Mouse (Mus musculus): ENCODE data around the gene Itga6.

The Itga6 gene

DNA sequence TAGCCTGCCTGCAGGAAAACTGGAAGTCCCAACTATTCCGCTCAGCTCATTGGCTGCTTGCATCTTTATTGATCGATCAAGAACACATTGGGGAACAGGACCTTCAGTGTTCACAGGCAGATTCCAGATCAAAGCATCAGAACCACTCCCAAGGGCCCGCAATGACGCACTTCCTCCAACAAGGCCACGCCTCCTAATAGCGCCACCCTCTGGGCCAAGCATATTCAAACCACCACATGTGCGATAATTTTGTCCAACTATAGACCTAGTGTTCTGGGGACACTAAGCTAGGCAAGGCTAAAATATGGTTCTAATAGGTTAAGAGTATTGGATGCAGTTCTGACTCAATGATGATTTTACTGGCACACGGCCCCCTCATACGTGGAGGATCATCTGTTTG lies 15.7 kb downstream of the Itga6 start:
- DNase-seq (ENCODE audit: low spot score in 2 of 2): no peak

DNA sequence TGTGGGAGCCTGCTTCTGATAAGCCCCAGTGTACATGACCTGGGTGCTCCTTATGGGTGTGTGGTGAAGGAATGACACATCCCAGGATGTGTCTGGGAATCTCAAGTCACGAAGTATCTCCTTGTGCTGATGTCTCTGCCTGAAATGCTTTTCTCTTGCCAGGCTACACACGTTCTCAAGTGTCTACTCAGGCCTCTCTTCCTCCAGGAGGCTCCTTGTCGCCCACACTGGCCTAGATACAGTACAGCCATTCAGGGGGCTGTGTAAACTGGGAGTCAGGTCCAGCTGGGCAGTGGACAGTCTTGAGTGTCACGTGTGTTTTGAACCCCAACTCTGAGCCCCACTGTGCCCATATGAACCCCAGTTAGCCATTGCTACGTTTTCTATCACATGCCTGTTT lies 19.1 kb downstream of the Itga6 start:
- no peak for DNase-seq (ENCODE audit: low spot score in 2 of 2)

DNA sequence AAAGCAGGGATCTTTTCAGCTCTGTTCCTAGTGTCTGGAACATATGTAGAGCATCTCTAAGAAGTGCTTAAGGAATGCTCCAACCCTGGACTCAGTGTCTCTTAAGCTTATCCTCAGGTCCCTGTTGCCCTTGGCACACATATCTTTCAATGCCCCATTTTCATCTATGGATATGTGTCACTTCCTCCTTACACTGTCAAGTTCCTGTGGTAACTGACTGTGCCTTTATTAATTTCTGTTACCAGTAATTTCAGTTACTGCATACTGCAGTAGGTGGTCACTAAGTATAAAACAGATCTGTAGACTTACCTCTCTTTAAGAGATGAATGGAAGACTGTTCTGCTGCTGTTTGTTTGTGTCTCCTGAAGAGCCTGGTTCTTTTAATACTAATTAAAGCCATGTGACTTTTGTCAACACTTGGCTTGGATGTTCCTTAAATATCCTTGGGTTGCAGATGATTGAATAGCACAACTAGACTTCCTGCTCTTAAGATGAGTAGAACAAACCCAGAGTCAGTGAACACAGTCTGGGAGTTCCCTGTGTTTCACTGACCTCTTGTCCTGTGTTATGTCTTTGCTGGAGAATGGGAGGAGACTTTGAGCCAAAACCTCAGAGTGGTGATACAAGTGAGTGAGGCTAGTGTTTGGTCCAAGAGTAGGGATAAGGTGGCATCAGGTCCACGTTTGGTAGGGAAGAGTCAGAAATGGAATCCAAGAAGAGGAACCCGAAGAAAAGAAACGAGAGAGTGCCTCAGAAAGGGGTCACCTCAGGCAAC lies 19.7 kb downstream of the Itga6 start:
- no peak for DNase-seq (ENCODE audit: low spot score in 2 of 2)

DNA sequence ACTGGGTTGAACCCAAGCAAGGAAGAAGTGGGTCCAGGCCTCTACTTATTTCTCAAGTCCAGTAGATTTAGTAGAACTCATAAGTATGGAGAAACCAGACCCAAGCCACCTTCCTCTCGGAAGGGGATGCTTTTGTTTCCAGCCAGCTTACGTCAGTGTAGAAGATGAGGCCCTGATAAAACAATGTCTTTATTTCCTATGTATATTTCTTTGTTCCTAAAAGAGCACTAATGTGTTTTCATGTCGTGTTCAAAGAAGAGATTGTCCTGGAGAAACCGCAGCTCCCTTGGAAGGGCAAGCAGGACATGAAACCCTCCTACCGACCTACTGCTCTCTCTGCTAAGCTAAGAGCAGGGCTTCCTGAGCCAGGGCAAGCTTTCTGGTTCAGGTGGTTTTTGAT lies 20.6 kb downstream of the Itga6 start:
- no peak for DNase-seq (ENCODE audit: low spot score in 2 of 2)

DNA sequence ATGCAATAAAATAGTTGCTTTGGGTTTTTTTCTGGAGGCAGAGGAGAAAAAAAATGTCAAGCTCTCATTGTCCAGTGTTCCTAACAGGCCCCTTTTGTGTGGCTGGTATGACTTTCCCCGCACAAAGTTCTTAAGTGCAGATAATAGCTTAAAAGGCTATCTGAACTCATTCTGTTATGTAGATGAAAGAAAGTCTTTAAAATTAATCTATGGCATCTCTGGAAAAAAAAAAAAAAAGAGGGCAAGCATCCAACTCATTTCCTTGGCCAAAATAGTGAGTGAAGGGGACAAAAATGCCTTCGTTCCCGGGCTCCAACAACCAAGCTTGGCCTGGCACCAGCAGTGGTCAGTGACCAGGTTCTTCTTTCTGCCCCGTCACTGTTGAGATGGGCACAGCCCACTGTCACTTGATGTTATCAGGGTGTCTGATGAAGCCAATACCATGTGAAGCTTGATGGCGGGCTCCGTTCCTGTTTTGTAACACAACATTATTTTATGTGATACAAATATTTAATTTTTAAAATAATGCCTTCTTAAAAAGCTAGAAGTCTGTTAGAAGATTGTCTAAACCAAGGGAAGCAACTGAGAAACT lies 21.7 kb downstream of the Itga6 start:
- DNase-seq (ENCODE audit: low spot score in 2 of 2): no peak

DNA sequence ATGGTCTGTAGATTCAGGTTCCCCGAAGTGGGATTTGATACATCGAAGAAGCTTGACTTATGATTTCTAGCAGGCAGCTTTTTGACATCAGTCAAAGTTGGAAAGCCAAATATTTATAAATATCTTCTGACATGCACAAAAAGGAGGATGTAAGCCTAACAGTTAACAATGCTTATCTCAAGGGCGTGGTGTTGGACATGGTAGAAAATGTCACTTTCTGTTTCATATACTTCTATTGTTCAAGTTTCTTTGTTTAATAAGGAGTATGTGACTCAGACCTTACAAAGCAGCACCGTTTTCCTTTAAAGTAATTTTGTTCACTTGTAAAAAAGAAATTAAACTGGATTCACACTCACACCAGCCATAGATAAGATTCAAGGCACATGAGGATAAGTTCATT lies 26.3 kb downstream of the Itga6 start:
- DNase-seq (ENCODE audit: low spot score in 2 of 2): no peak

DNA sequence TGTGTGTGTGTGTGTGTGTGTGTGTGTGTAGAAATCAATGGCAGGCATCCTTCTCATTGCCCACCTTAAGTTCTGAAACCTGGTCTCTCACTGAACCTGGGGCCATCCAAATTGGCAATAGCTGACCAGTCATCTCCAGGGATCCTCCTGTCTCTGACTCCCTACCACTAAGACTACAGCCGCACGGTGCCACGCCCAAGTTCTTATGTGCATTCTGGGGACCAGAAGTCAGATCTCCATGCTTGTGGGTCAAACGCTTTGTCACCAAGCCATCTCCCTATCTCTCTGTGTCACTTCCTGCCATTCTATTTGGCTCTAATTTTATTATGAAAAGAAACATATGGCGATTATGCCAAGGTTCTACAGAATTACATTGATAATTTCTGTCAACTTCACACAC lies 28.3 kb downstream of the Itga6 start:
- no peak for DNase-seq (ENCODE audit: low spot score in 2 of 2)

DNA sequence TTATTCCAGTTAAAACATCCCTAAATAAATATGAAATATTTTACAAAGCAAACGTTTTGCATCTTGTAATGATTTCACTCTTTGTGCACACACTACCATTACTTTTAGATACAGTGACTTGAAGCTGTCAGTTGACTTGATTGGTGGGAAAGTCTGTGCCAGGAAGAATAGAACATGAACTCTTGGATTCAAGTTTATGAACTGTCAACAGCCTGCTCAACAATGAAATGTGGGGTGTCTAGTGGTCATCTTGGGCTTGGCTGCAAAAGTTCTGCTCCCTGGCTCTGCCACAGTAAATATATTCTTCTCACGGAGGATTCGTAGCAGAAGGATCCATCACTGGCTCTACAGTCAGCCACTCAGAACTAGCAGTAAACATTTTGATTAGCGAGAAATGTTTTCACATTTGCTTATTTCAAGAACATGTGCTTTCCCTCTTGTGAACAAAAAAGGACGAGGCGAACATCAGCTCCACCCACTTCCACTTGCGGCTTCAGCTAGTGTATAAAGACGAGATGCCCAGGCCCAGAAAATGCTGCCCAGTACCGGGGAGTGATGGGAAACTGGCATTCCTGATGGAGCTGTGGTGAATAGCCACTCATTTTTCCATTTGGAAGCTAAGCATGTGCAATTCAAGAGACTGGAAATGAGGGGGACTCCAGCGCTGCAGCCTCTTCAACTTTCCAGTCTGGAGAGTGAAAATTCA lies 29.0 kb downstream of the Itga6 start:
- no peak for DNase-seq (ENCODE audit: low spot score in 2 of 2)

DNA sequence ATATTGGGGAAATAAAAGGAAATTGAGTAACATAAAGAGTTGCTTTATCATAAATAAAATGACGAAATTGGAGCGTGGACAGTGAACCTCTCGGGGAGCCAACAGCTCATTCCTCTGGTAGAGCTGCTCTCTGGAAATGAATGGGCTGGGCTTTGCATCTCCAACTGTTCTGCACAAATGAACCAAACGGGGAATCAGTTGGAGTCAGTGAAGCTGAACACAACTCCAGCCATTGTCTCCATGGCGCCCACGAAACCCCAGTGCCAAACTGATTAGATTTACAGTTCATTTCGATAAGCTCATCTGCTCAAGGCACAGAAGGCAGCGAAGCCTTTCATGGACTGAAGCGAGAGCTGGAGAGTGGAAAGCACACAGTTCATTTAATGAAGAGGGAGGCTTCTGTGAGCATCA lies 29.8 kb downstream of the Itga6 start:
- no peak for DNase-seq (ENCODE audit: low spot score in 2 of 2)

DNA sequence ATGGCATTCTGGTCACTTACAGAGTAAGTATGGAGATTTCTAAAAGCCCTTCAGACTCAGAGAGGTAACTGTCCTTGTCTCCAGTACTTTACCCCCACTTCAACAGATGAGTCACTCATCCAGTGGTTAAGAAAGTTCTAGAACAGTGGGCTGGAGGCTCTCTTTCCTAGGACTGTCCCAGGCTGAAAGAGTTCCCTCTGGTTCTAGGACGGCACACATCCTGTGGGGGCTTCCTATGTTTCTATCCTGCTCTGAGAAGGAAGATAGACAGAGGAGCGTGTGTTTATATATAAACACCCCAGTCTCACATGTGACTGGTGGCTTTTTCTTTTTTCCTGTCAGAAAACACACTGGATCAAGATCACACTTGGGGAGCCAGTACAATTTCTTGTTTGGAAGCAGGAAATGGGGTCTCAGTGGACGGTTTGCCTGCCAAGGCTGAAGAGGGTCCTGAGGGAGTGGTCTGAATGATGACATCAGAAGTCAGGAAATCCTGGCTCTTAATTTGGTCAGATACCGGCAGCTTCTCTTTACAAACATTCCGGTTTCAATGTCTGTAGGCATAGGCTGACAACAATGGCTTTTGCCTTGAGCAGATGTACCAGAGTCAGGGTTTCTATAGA lies 34.0 kb downstream of the Itga6 start:
- no peak for DNase-seq (ENCODE audit: low spot score in 2 of 2)

DNA sequence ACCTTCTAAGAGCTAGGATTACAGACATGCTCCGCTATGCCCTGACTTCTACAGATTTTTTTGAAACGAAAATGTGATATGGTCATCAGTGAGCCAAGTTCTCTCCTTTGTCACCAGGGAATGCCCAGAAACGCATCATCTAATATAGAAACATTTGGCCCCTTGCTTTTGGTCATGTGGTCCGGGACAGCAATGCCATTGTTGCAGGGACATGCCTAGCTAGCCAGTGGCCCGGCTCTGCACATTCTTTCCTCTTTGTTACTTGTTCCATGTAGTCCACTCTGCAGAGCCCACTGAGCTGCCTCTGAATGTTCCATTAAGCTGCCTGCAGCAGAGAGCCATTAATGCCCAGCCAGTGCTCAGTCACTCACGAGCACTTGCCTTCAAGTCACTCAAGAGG lies 34.6 kb downstream of the Itga6 start:
- DNase-seq (ENCODE audit: low spot score in 2 of 2): no peak

DNA sequence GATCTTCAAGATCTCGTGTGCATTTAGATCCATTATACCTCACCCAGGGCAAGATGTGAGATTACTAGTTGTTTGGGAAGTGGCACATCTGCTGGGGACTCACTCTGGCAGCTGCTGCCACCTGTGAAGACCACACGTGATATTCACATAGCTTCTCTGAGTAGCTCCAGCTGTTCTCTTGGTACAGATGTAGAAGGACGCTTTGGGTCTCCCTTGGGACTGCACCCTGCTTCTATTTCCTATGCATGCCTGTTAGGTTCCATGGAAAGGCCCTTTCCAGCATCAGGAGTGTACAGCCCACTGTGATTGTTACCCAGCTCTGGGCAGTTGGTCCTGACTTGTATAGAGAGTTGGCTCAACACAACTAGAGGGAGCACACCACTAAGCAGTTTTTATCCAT lies 39.8 kb downstream of the Itga6 start:
- DNase-seq (ENCODE audit: low spot score in 2 of 2): no peak

DNA sequence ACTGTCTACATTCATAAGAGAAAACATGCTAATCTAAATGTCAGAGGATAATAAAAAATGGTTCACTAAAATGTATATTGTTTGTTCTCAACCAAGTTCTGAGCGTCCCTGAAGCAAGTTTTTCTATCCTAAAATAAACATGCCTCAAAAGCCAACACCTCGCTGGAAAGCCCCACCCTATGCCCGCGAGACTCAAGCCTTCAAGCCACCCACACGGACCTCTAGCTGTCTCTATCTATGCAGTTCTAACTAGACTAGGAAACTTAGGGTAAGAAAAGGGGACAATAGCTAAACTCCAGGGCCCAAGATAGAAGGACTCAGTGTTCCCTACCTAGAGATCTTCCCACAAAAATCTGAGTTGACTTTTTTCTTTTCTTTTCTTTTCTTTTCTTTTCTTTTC lies 40.6 kb downstream of the Itga6 start:
- no peak for DNase-seq (ENCODE audit: low spot score in 2 of 2)

DNA sequence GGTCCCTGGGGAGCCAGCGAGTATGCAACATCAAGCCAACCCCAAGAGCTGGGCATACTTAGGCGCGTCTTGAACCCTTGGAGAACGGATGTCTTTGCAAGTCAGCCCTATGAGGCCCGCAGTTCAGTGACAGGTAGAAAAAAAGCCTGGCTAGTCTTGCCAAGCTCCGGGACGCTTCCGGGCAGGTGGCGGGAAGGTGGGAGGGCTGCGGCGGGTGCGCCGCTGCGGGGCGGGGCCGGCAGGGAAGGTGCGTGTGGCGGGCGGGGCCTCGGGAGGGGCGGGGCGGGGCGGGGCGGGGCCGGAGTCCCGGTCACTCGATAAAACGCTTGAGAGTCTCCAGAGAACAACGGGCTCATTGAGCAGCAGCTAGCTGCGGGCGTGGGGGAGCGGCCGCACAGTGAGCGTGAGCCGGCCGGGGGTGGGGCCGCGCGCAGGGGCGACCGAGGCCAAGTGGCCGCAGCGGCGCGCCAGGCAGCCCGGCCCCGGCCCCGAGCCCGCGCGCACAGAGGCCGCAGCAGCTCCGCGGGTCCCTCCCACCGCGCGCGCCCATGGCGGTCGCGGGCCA lies 41.3 kb downstream of the Itga6 start:
- peak; percentile 14 to 15 for DNase-seq (ENCODE audit: low spot score in 2 of 2)

DNA sequence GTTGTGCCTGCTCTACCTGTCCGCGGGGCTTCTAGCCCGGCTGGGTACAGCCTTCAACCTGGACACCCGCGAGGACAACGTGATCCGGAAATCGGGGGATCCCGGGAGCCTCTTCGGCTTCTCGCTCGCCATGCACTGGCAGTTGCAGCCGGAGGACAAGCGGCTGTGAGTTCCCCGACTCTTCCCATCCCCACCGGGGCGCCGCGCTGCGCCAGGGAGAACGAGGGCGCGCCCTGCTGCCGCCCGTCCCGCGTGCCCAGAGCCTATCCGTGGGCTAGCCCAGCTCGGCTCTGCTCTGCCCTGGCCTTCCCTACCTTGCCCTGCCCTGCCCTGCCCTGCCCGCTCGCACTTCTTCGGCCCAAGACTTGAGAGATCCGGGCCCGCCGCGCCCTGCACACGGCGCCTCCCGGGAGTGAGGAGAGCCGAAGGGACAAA lies 41.8 kb downstream of the Itga6 start:
- DNase-seq (ENCODE audit: low spot score in 2 of 2): peak; percentile 11 to 46

DNA sequence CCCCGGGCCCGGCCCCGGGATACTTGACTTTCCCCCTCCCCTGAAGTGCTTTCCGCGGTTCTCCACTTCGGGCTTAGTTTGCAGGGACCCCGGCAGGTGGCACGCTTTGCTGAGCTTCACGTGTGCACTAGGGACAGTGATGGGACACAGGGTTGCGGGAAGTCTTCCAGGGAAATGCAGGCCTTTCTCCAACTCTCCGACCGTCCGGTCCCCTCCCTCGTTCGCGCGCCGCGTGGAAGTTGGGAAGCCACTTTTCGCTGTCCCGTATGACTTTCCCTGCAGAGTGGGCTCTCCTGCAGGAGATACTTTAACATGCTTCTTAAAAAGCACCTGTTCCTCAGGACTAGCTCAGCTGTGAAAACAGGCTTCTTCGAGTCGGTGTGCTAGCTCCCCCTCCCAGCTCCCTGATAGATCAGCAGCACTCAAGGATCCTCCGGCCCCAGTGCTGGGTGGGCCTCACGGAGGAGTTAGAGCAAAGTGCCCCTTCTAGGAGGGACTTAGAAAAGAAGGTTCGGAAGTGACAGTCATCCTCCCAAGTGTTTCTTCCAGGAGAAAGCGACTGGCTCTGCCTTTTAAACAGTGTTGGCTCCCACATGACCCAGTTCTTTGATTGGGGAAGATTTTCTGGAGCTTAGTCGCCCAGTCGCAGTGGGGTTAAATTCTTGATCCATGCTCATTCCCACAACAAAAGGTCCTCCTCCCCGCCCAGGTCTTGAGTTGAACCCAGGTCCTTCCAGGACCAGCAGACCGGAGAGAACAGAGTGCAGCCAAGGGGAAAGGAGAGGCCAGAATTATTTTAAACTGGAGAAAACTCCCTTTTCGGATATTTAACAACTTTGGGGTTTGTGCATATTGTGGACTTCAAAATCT lies 42.4 kb downstream of the Itga6 start:
- peak in 1 of 2 experiments; percentile 21 for DNase-seq (ENCODE audit: low spot score in 2 of 2)

DNA sequence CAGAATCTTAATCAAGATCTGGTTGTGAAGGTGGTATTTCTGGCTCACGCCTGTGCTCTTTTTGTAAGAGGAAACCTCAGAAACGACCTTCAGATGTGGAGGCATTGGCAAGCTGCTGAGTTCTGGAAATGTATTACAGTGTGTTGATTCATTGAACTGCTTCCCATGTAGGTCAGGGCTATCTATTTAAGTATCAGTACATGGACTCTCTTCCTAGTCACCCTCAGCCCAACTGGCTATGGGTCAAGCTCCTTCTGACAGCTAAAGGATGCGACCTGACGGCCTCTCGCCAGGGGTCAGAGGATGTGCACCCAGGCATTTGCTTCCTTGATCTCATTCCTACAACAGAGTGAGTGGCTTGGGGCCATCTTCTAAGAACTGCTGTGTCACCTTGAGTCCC lies 45.3 kb downstream of the Itga6 start:
- no peak for DNase-seq (ENCODE audit: low spot score in 2 of 2)

DNA sequence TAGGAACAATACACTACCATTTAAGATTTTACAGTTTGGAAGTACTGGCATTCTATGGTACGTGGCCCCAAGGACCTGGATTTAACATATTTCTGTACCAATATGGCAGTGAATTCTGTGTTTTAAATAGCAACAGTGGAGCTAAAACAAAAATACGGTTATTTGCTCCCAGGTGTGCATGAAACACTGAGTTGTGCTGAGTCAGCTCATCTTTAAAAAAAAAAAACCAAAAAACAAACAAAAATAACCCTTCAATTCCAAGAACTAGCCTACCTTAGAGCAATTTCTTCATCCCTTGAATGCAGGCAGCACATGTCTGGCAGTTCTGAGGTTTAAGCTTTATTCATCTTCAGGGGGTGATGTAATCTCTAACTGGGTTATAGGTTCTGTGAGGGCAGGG lies 45.8 kb downstream of the Itga6 start:
- no peak for DNase-seq (ENCODE audit: low spot score in 2 of 2)

DNA sequence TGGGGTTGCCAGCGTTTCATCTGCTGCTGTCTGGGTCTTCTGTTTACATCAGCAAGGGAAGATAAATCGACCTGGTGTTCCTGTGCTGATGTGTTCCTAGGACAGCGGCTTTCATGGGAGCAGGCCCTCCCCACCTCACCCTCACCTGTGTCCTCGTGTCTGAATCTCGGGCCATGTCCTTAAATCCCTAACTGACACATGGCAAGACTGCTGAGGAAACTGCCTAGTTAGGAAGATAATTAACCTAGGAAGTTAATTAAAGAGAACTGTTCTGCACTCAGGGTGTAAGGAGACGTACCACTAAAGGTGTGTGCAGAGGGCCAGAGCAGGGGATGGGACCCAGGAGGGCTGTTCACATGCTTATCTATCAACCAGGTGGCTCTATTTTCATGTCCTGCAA lies 48.7 kb downstream of the Itga6 start:
- no peak for DNase-seq (ENCODE audit: low spot score in 2 of 2)

DNA sequence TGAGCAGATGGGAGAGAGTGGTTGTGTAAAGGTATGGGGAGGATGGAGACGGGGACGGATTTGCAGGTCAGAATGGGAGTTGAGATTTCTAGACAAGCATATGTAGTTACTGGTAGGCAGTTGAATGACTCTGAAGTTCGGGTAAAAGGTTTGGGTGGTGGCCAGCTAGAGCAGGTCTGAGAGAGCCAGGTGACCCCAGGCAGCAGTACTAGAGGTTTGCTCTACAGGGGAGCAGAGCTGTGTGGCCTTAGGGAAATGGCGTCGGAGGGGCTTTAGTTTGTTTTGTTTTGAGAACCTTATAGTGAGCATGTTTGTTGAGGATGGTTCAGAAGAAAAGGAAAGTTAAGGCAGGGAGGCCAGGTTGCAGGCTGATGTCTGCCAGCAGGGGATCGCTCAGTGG lies 51.4 kb downstream of the Itga6 start:
- DNase-seq (ENCODE audit: low spot score in 2 of 2): no peak

DNA sequence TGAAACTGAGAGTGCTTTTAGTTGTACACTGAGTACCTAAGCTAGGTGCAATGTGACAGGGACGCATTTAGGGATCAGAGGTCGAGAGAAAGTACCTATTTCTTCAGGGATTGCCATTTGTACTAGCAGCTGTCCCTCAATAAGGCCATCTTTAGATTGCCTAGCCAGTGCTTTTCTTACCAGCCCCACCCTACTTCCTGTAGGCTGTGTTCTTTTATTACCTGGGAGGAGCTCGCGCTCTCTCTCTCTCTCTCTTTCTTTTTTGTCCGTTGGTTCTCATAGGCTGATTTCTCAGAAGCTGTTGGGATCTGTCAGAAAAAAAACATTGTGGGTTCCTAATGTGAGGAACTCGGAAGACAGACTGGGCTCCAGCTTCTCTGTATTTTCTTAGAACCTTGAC lies 55.4 kb downstream of the Itga6 start:
- DNase-seq (ENCODE audit: low spot score in 2 of 2): no peak

Data from frontal cortex, postnatal 10 days (tissue).